ENCODE assay signal across 19 mouse cellular contexts in the genomic region with DNA sequence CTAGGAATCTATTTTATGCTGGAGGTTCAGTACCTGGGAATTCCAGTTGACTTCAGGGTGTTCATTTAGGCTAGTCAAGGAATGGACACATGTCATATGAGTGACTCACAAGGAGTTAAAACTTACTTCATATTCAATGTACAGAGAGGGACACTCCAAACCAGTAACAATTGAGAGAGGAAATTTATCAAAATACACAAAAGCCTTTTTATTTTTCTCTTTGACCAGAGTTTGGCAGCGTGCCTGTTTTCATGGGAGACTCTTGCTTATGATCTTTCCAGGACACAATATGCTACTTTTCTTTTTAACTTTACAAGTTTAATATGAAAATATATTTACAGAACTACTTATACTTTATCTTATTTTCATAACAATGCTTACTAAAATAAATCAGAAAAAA.
A peak's percentile ranks its signal among the peaks of the same experiment; 100 is the strongest.
DNase-seq lines count a peak whose midpoint lies in the region; ATAC-seq and TF ChIP-seq lines count a peak whose summit lies in the region.
"Had no signal": no experiment of that assay in that cellular context is flagged by ENCODE, and none has a peak within 500 bp of the region (broad histone marks: within the 10 kb centered on the region; RNA-seq: fewer than 3 reads in every experiment).

No protein-coding gene starts in this region.

- H3K27ac ChIP-seq in forebrain, postnatal 0 days (ENCODE audit: low read depth, low read length): no peak overlapping the region
- H3K27ac ChIP-seq: hindbrain, embryonic 13.5 days had no signal

- intact Hi-C loops in gastrocnemius, postnatal 36 days (cut with DNase I): no loop called here

- peak; percentile 10 for DNase-seq in gastrocnemius, postnatal 10 days
- DNase-seq in gastrocnemius, postnatal 36 days: no peak
- DNase-seq in lung, postnatal 14 days: peak; percentile 12
- DNase-seq in lung, adult 18-20 months: no peak
- DNase-seq in brain, embryonic 14.5 days (ENCODE audit: low read depth): peak; percentile 63
- peak; percentile 17 for DNase-seq in forebrain, postnatal 0 days
- no peak for DNase-seq in spleen, adult 12 weeks (ENCODE audit: low spot score)
- DNase-seq: cerebellum, adult 11 months; cerebellum, postnatal 36 days; gastrocnemius, postnatal 25 days; layer of hippocampus, adult 9-11 months; lung, adult 2 months; thymus, adult 18-20 months had no signal

- H3K36me3 ChIP-seq in forebrain, postnatal 0 days (ENCODE audit: insufficient read depth): no peaks in the 10 kb centered on the region
- H3K36me3 ChIP-seq: hindbrain, embryonic 13.5 days had no signal

- no peak overlapping the region for H3K4me3 ChIP-seq in forebrain, postnatal 0 days (ENCODE audit: low read depth, low read length)
- H3K4me3 ChIP-seq: hindbrain, embryonic 13.5 days; megakaryocyte, embryonic 14.5 days had no signal

- no peak overlapping the region for H3K9ac ChIP-seq in forebrain, postnatal 0 days
- H3K9ac ChIP-seq: hindbrain, embryonic 13.5 days had no signal

- no peaks in the 10 kb centered on the region for H3K4me1 ChIP-seq in forebrain, postnatal 0 days (ENCODE audit: insufficient read depth)
- H3K4me1 ChIP-seq: megakaryocyte, embryonic 14.5 days had no signal

- H3K27me3 ChIP-seq in forebrain, postnatal 0 days (ENCODE audit: insufficient read depth, low read length): no peaks in the 10 kb centered on the region
- H3K27me3 ChIP-seq: hindbrain, embryonic 13.5 days; megakaryocyte, embryonic 14.5 days; Patski had no signal

- no peak for TF ChIP-seq POLR2A in brain, embryonic 14.5 days (IDR thresholded peaks at IDR 0.05; ENCODE audit: borderline replicate concordance, extremely low read depth, insufficient read depth, insufficient read length, poor library complexity, severe bottlenecking)

- no peak for ATAC-seq in forebrain, postnatal 0 days
- no peak for ATAC-seq in cerebellum, adult (ENCODE audit: insufficient number of reproducible peaks, low FRiP score, low TSS enrichment)
- ATAC-seq: activated CD4-positive, CD25-positive, alpha-beta regulatory T cell, adult 4 months; intestine, embryonic 16.5 days; Patski had no signal

- TF ChIP-seq CTCF in brain, embryonic 14.5 days (IDR thresholded peaks at IDR 0.05; ENCODE audit: borderline replicate concordance, extremely low read depth, insufficient read depth, insufficient read length): no peak
- TF ChIP-seq CTCF in forebrain, postnatal 0 days (IDR thresholded peaks at IDR 0.05; ENCODE audit: low read depth): no peak

- WGBS in forebrain, postnatal 0 days: 39% methylated on average over 1 of the region's 1 CpGs

- no peak overlapping the region for H3K4me2 ChIP-seq in forebrain, postnatal 0 days (ENCODE audit: low read depth)
- H3K4me2 ChIP-seq: hindbrain, embryonic 13.5 days had no signal

- H3K9me3 ChIP-seq in forebrain, postnatal 0 days (ENCODE audit: low read length): no peaks in the 10 kb centered on the region
- H3K9me3 ChIP-seq: hindbrain, embryonic 13.5 days; megakaryocyte, embryonic 14.5 days had no signal

Comparison
In these comparisons a context has a peak if more than half of its experiments do, and no peak if none do; other contexts are left out.
1. DNase-seq: peak in gastrocnemius, postnatal 10 days (single experiment), lung, postnatal 14 days (single experiment), brain, embryonic 14.5 days (single experiment) and forebrain, postnatal 0 days (single experiment); none in gastrocnemius, postnatal 36 days (0 of 2), lung, adult 18-20 months (0 of 2) and spleen, adult 12 weeks (single experiment).